Mouse (Mus musculus): ENCODE results near the gene Fbxw9. TPM values are rescaled to one million over a fixed set of nuclear protein-coding genes. Genes with fewer than 3 reads are reported as not detected.

Gene Fbxw9
- total and polyA plus RNA-seq, 3 experiments, result 10.6 to 13.9 TPM; not detected in 1

DNA sequence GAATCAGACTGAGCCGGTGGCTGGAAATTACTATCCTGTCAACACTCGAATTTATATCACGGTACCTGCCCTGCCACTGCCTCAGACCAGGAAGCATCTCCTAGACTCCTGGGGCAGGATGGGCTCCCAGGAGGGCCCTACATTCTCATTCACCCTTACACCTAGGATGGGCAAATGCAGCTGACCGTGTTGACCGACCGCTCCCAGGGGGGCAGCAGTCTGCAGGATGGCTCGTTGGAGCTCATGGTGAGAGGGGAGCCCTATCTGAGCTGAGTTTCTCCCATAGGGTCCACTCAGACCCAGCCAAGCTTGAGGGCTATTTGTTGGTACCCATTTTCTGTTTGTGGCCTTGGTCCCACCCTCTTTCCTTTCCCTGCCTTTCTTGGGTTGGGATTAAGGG, 35.7 kb downstream of the Fbxw9 start:
- Histone ChIP-seq H3K4me1 (ENCODE audit: control insufficient read depth in 1 of 2, insufficient read depth in 2 of 2, low read length in 2 of 2) (peaks cover 0 to 3% of the 10 kb centered on the region in 2 experiments; a peak in 1 of 4 replicates), H3K79me2 (ENCODE audit: control insufficient read depth, insufficient read depth, low read length, poor library complexity) (no peaks in the 10 kb centered on the region), H3K9ac (ENCODE audit: control insufficient read depth, low read depth, low read length, poor library complexity, severe bottlenecking) (no peak overlapping the region), H3K4me3 (ENCODE audit: control insufficient read depth in 1 of 2, insufficient read depth in 1 of 2, low read depth in 2 of 2, low read length in 2 of 2) (no peak overlapping the region), H3K27ac (ENCODE audit: control insufficient read depth, low read depth, low read length) (no peak overlapping the region), H3K9me3 (replicated peaks; ENCODE audit: insufficient read depth, low read length) (no peaks in the 10 kb centered on the region), H3K27me3 (ENCODE audit: control insufficient read depth in 1 of 2, insufficient read depth in 2 of 2, low read length in 2 of 2) (no peaks in the 10 kb centered on the region), H3K36me3 (ENCODE audit: control insufficient read depth in 1 of 2, insufficient read depth in 2 of 2, low read length in 2 of 2) (peaks cover 0 to 3% of the 10 kb centered on the region in 2 experiments; a peak in 1 of 4 replicates)
- TF ChIP-seq USF1 (IDR thresholded peaks at IDR 0.05; ENCODE audit: low read depth, low read length), result no peak
- no peak for DNase-seq (ENCODE audit: low read depth, low spot score)

DNA sequence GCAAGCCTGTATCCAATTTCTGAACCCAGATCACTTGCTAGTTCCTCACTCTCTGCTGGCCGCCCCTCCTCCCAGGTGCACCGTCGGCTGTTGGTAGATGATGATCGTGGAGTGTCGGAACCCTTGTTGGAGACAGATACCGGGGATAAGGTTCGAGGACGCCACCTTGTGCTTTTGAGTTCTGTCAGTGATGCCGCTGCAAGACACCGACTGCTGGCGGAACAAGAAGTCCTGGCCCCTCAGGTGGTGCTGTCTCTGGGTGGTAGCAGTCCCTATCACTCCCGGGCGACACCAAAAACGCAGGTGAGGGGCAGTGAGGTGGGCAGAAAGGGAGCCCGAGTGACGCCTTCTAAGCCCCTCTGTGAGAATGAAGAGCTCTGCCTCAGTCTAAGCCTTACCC, 36.3 kb downstream of the Fbxw9 start:
- Histone ChIP-seq H3K27ac (ENCODE audit: control insufficient read depth, low read depth, low read length) (no peak overlapping the region), H3K9me3 (replicated peaks; ENCODE audit: insufficient read depth, low read length) (no peaks in the 10 kb centered on the region), H3K27me3 (ENCODE audit: control insufficient read depth in 1 of 2, insufficient read depth in 2 of 2, low read length in 2 of 2) (no peaks in the 10 kb centered on the region), H3K4me3 (ENCODE audit: control insufficient read depth in 1 of 2, insufficient read depth in 1 of 2, low read depth in 2 of 2, low read length in 2 of 2) (no peak overlapping the region), H3K79me2 (ENCODE audit: control insufficient read depth, insufficient read depth, low read length, poor library complexity) (no peaks in the 10 kb centered on the region), H3K36me3 (ENCODE audit: control insufficient read depth in 1 of 2, insufficient read depth in 2 of 2, low read length in 2 of 2) (peaks cover 0 to 3% of the 10 kb centered on the region in 2 experiments; a peak in 1 of 4 replicates), H3K4me1 (ENCODE audit: control insufficient read depth in 1 of 2, insufficient read depth in 2 of 2, low read length in 2 of 2) (peaks cover 0 to 3% of the 10 kb centered on the region in 2 experiments; a peak in 1 of 4 replicates), H3K9ac (ENCODE audit: control insufficient read depth, low read depth, low read length, poor library complexity, severe bottlenecking) (no peak overlapping the region)
- TF ChIP-seq NELFE (IDR thresholded peaks at IDR 0.05; ENCODE audit: low read depth, low read length) (no peak), RCOR1 (IDR thresholded peaks at IDR 0.05; ENCODE audit: low read depth, low read length) (no peak), MYC (IDR thresholded peaks at IDR 0.05; ENCODE audit: low read depth, low read length) (no peak), JUND (IDR thresholded peaks at IDR 0.05; ENCODE audit: low read depth, low read length) (no peak), POLR2AphosphoS5 (IDR thresholded peaks at IDR 0.05; ENCODE audit: borderline replicate concordance, low read depth, low read length) (no peak)
- no peak for DNase-seq (ENCODE audit: low read depth, low spot score)

DNA sequence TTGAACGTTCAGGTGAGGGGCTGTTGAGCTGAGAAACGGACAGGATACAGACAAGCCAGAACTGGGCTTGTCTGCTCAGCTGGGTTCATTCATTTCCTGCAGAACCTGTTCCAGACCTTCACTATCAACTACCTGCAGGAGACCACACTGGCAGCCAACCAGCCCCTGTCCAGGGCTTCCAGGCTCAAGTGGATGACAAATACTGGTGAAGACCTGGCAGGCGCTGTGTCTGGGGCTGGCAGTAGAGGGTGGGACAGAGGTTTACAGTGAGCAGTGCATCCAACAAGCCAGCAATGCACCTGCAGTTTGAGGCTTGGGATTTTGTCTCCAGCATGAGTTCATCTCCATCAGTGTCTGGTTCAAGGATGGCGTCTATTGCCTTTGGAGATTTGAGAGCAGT, 37.0 kb downstream of the Fbxw9 start:
- TF ChIP-seq ETS1 (IDR thresholded peaks at IDR 0.05; ENCODE audit: low read depth, low read length) (no peak), POLR2AphosphoS5 (IDR thresholded peaks at IDR 0.05; ENCODE audit: borderline replicate concordance, low read depth, low read length) (no peak), MAFK (IDR thresholded peaks at IDR 0.05; ENCODE audit: borderline replicate concordance, low read depth, low read length) (no peak), TAL1 (IDR thresholded peaks at IDR 0.05; ENCODE audit: low read length) (no peak), CTCF (IDR thresholded peaks at IDR 0.05 in 2 of 3, conservative IDR thresholded peaks at IDR 0.05 in 1 of 3; ENCODE audit: control insufficient read depth in 1 of 3, insufficient read depth in 1 of 3, low read depth in 2 of 3, low read length in 3 of 3, poor library complexity in 1 of 3, severe bottlenecking in 1 of 3) (no peak), HCFC1 (IDR thresholded peaks at IDR 0.05; ENCODE audit: low read depth, low read length) (no peak), SIN3A (IDR thresholded peaks at IDR 0.05; ENCODE audit: low read length) (no peak), RAD21 (IDR thresholded peaks at IDR 0.05; ENCODE audit: low read depth, low read length) (no peak), CHD2 (IDR thresholded peaks at IDR 0.05; ENCODE audit: low read length) (no peak), CHD1 (IDR thresholded peaks at IDR 0.05; ENCODE audit: low read depth, low read length) (no peak)
- peaks cover 0 to 3% of the 10 kb centered on the region in 2 experiments; a peak in 1 of 4 replicates for H3K4me1 ChIP-seq (ENCODE audit: control insufficient read depth in 1 of 2, insufficient read depth in 2 of 2, low read length in 2 of 2)
- H3K9ac ChIP-seq (ENCODE audit: control insufficient read depth, low read depth, low read length, poor library complexity, severe bottlenecking), result no peak overlapping the region
- H3K4me3 ChIP-seq (ENCODE audit: control insufficient read depth in 1 of 2, insufficient read depth in 1 of 2, low read depth in 2 of 2, low read length in 2 of 2), result no peak overlapping the region
- H3K9me3 ChIP-seq (replicated peaks; ENCODE audit: insufficient read depth, low read length), result no peaks in the 10 kb centered on the region; the same call in 1 of the 2 replicates
- H3K27me3 ChIP-seq (ENCODE audit: control insufficient read depth in 1 of 2, insufficient read depth in 2 of 2, low read length in 2 of 2), result no peaks in the 10 kb centered on the region
- H3K27ac ChIP-seq (ENCODE audit: control insufficient read depth, low read depth, low read length), result no peak overlapping the region
- H3K36me3 ChIP-seq (ENCODE audit: control insufficient read depth in 1 of 2, insufficient read depth in 2 of 2, low read length in 2 of 2), result peaks cover 0 to 3% of the 10 kb centered on the region in 2 experiments; a peak in 1 of 4 replicates
- no peak for DNase-seq (ENCODE audit: low read depth, low spot score)
- H3K79me2 ChIP-seq (ENCODE audit: control insufficient read depth, insufficient read depth, low read length, poor library complexity), result no peaks in the 10 kb centered on the region
